Mouse (Mus musculus) CH12.LX (cell line): Measurements from ENCODE around the gene Rpe.

ENCODE experiments used
- ETS1 ChIP-seq: conservative IDR thresholded peaks from 2 replicates; pipeline ENCODE4 v1.6.1; 2012; ENCODE audit warnings: low read depth, mild to moderate bottlenecking, inconsistent platforms, low read length, improper control_type of control experiment, moderate library complexity
- MXI1 ChIP-seq: IDR thresholded peaks from 2 replicates; pipeline ENCODE4 v1.6.1; 2011; ENCODE audit warnings: mild to moderate bottlenecking, low read depth, low read length, improper control_type of control experiment

DNA sequence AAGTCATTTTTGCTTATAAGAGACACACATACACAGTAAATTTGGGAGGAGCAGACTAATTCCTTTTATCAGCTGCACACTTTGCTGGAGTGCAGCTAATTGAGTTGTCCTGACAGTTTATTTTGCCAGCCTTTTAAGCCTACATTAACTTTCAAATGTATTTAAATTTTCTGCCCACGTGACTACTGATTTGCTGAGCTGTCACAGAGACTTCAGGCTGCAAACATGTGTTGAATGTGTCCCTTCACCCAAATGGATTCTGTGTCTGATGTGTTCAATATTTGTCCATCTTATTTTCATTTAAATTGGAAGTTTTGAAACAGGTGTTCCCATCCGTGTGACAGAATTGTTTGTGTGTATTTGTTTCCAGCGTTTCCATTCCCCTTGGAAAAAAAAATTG, 8.9 kb upstream of the Rpe start:
- TF ChIP-seq MXI1 (no peak), ETS1 (no peak)
